1 mouse cellular context compared by ENCODE assay signal in the genomic region with DNA sequence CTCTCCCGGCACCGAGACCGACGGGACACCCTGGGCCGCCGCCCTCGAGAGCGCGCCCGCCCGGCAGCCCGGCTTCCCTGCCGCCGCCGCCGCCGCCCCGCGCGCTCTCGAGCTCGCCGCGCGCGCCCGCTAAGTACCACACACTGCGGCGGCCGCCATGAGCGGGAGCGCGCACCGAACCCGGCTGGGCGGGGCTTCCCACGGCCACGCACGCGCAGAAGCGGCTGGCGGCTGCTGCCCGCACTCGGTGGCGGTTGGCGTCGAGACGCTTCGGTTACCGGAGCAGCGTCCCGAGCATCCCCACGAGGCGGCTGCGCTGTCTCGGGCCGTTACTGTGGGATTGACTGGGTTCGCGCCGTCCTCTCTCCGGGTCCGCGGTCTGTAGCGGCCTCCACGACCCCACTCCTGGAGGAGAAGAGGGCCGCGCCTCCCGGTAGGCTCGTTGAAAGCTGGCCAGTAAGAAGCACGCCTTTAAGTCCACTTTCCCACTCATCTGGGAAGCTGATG.
A peak's percentile ranks its signal among the peaks of the same experiment; 100 is the strongest.
TF ChIP-seq lines count a peak whose summit lies in the region.

No protein-coding gene starts in this region.

TF ChIP-seq in CH12.LX, 34 proteins besides CTCF, POLR2A, EP300 and RAD21:
- TF ChIP-seq NELFE (IDR thresholded peaks at IDR 0.05; ENCODE audit: low read depth, low read length) (peak; percentile 82), ZNF384 (IDR thresholded peaks at IDR 0.05; ENCODE audit: low read depth, low read length) (no peak), TCF12 (IDR thresholded peaks at IDR 0.05; ENCODE audit: low read depth, low read length) (peak; percentile 51; the same call in 1 of the 2 replicates), NRF1 (IDR thresholded peaks at IDR 0.05; ENCODE audit: low read depth, low read length) (peak; percentile 88), MAX (IDR thresholded peaks at IDR 0.05; ENCODE audit: low read length) (peak; percentile 72; the same call in 1 of the 2 replicates), UBTF (IDR thresholded peaks at IDR 0.05; ENCODE audit: low read depth, low read length) (no peak; the same call in 1 of the 2 replicates), ZMIZ1 (IDR thresholded peaks at IDR 0.05; ENCODE audit: low read depth, low read length) (peak; percentile 53; the same call in 1 of the 2 replicates), TBP (conservative IDR thresholded peaks at IDR 0.05; ENCODE audit: low read depth, low read length) (no peak), IRF4 (IDR thresholded peaks at IDR 0.05; ENCODE audit: low read depth, low read length) (0 out of 2 replicates have a peak, but pooled peaks have one; percentile 17)
